Mouse (Mus musculus): Measurements from ENCODE around the gene Pkdrej.
"Not testable (repeated sequence)": the region's sequence is repeated elsewhere in the genome, so short reads cannot be mapped to it uniquely, and the experiment has no call there.

Pkdrej gene

DNA sequence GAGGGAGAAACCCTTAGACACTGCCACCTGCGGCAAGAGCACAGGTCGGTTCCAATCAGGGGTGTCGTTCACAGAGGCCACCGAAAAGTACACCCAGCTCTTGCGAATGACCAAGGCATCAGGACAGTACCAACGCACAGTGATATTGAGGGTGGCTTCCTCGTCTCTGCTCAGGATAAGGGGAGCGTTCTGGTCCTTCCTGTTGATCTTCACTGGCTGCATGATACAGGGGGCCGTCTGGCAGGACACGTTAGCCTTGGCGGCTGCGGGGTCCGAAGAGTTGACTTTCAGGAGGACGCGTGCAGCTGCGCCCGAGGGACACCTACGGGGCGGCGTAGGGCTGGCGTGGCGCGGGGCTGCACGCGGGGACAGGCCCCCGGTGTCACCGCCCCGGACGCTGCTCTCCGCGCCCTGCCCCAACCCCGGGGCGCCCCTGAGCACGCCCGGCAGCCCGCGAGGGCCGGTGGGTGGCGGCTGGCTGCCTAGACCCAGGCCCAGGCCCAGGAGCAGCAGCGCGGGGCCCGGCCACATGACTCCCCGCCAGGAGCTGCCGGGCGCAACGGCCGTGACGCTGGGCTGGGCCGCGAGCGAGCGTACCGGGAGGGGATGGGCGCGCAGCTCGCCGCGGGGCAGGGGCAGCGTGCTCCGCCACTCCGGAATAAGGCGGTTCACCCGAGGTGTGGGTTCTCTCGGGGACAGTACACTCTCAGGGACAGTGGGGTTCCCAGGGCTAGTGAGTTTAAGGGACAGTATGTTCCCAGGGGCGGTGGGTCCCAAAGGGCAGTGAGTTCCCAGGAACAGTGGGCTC is at the start of gene Pkdrej:
Gene Pkdrej, minus strand, starts transcription at position 532 of the 808 bp plus-strand sequence.
- peak; percentile 53 for DNase-seq

DNA sequence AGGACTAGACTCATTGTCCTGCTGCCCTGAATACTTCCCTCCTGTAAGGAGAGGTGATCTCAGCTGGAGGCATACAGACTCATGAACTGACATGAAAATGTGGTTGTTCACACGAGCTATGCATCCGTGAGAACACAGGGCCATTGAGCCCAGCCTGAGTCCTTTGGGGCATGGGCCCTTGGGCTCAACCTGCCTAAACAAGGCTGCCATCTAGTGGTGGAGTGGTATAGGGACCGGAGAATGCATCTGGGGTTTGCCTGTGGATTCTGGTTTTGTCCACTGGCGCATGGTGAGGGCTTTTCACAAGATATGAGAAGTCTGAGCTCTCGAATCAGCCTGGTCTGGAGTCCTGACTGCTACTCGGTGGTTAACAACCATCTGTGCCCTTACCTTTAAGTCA is 46.2 kb upstream of the Pkdrej start:
- peak; percentile 79 for DNase-seq

DNA sequence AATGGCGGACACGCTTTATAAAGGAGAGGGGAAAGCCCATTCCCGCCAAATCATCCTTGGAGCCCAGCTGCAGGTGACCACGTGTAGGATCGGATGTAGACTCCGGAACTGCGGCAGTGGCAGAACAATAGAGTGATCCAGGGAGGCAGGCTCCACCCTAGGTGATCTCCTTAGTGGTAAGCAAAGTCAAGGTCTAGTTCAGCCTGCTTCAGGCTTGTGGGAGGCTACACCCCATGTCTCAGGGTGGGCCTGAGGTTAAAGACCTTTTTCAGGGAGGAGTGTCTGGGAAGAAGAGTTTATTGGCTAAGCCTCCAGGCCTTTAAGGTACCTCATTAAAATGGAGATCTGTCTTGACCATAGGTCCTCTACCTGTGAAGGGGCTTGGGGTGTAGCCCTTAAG is 44.4 kb upstream of the Pkdrej start:
- not testable (repeated sequence) for DNase-seq

GRCm38 (mm10) chr15:85859490-85860031 is 38.0 kb upstream of the Pkdrej start, which contains the start of gene Gtse1:
Gene Gtse1, plus strand, starts transcription at chr15:85859745.
- peak; percentile 99 for DNase-seq

GRCm38 (mm10) chr15:85858980-85859489 is 37.5 kb upstream of the Pkdrej start:
- no peak for DNase-seq

- no peak for DNase-seq
Measured at GRCm38 (mm10) chr15:85851656-85852392, 30.3 kb upstream of the Pkdrej start.

DNA sequence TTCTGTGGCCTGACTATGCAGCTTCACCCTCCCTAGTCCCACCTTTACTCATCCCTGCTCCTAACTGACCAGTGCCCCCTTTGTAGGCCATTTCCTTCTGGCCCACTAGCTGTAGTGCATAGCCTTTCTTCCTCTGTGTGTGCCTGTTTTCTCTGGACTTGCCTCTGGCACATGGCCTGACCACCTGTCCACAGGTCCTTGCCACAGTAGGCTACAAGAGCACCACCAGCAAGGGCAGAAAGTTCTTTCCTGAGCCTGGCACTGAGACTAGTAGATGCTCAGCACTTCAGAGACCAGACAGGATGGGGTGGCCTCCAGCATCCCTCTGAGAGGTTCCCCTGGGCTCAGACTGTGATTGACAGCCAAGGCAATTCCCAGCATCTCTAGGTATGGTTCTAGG is 23.5 kb upstream of the Pkdrej start:
- no peak for DNase-seq

GRCm38 (mm10) chr15:85841796-85842360 is 20.3 kb upstream of the Pkdrej start:
- no peak for DNase-seq

GRCm38 (mm10) chr15:85840983-85841382 is 19.4 kb upstream of the Pkdrej start:
- peak; percentile 37 for DNase-seq

DNA sequence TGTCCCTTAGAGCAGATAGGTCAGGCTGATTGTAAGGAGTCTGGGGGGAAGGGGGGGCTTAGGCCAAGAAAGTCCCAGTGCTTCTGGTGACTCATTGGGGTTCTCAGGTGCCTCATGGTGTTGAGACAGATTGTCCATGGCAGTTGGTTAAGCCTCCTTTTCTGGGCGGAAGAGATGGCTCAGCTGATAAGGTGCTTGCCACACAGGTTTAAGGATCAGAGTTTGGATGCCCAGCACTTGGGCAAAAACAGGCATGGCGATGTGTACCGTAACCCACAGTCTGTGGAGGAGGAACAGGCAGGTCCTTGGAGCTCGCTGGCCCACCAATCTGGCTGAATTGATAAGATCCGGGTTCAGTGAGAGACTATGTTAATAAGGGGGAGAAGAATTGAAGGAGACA is 15.4 kb upstream of the Pkdrej start:
- no peak for DNase-seq

- no peak for DNase-seq
Measured at GRCm38 (mm10) chr15:85835335-85835734, 13.8 kb upstream of the Pkdrej start.

GRCm38 (mm10) chr15:85832599-85832998 is 11.1 kb upstream of the Pkdrej start:
- no peak for DNase-seq

- peak; percentile 84 for DNase-seq
Measured at GRCm38 (mm10) chr15:85831954-85832590, 10.5 kb upstream of the Pkdrej start, which contains the start of gene Ttc38. Gene Ttc38, plus strand, starts transcription at chr15:85832306.

GRCm38 (mm10) chr15:85829470-85829869 is 7.9 kb upstream of the Pkdrej start:
- DNase-seq: no peak

- no peak for DNase-seq
Measured at GRCm38 (mm10) chr15:85828071-85828470, 6.5 kb upstream of the Pkdrej start.

DNA sequence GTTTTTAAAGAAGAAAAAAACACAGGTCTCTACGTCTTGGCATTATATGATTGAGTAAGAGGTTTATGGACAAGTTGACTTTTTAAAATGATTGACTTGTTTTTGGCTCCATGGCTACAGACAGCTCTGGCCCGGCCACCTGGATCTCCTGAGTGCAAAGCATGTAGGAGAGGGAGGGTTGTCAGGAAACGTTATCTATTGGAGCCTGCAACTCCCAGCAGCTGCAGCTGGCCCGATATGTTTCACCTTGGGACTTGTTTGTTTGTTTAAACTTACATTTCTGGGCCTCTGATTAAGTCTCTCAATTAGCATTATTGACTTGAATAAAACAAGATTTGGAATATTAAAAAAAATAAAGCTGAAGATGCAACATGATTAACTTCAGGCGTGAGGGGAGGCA is 5.1 kb upstream of the Pkdrej start:
- no peak for DNase-seq

DNA sequence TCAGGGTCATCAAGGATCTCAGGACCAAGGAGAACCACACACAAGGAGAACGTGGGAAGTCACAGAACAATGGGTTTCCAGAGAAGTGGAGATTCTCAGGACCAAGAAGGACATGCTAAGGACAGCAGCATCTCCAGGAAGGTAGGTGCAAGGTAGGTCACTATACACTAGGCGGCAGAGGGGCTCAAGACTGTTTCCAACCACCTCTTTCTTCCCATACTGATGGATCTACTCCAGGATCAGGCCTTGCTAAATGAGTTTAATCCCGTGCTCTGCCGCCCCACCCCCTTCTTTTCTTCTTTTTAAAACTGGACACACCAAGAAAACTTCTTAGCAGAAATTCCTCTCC is 451 bp upstream of the Pkdrej start:
- no peak for DNase-seq

DNA sequence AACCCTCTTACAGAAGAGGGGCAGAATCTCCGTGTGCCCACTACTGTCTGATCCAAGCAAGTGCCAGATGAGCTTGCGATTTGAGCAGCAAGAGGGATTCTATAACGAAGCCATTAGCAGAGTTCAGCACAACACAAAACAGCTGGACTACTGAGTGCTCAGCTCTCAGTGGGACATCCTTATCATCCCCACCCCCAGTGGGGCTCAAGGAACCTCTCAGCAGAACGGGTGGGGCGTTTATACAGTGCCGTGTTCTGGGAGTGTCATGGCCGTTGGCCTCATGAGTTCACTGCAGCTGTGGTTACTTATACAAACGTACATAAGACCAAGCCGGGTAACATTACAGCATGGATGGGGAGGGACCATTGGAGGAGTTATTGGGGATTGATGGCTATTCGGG is 8.1 kb downstream of the Pkdrej start:
- no peak for DNase-seq

GRCm38 (mm10) chr15:85811535-85812277 is 9.8 kb downstream of the Pkdrej start, which contains the start of gene Cdpf1:
Gene Cdpf1, minus strand, starts transcription at chr15:85811697.
- DNase-seq: peak; percentile 97

GRCm38 (mm10) chr15:85810806-85811521 is 10.6 kb downstream of the Pkdrej start:
- no peak for DNase-seq

DNA sequence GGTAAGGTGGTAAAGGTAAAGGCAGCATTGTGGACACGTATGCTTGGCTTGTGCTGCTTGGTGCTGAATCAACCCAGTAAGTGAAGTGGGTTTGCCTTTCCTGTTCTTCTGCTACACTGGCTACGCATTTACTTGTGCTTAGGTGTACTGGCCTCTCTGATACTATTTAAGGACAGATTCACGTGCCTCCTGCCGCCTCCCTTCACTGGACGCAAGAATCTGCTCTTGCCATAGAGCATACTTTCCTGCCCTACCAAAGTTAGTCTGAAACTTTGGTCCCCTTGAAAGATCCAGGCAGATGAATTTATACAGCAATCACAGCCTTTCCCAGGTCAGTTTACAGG is 11.1 kb downstream of the Pkdrej start:
- DNase-seq: no peak
